Mouse (Mus musculus): Measurements from ENCODE around the gene Cpne2.

Cpne2 gene

GRCm38 (mm10) chr8:94575148-94575547 lies 42.4 kb downstream of the Cpne2 start:
- no peak for DNase-seq (ENCODE audit: extremely low read depth, low read depth)

- DNase-seq (ENCODE audit: extremely low read depth, low read depth) = no peak
Observed at GRCm38 (mm10) chr8:94581820-94582483, 49.2 kb downstream of the Cpne2 start.

DNA sequence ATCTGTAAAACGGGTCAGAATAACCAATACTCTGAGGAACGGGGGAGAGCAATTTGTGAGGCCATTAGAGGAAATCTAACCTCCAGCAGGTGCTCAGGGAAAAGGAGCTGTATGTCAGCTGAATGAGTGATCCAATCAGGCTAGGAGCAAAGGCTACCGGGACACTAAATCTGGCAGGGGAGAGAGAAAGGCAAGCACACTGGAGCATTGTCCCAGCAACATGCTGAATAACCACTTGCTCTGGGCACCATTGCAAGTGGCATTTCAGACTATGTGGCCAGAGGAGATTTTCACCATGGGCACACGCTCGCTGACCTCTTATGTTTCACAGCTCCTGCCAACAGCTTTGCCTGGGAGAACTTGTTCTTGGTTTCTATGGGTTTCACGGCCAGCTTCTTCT lies 49.8 kb downstream of the Cpne2 start:
- no peak for DNase-seq (ENCODE audit: extremely low read depth, low read depth)

DNA sequence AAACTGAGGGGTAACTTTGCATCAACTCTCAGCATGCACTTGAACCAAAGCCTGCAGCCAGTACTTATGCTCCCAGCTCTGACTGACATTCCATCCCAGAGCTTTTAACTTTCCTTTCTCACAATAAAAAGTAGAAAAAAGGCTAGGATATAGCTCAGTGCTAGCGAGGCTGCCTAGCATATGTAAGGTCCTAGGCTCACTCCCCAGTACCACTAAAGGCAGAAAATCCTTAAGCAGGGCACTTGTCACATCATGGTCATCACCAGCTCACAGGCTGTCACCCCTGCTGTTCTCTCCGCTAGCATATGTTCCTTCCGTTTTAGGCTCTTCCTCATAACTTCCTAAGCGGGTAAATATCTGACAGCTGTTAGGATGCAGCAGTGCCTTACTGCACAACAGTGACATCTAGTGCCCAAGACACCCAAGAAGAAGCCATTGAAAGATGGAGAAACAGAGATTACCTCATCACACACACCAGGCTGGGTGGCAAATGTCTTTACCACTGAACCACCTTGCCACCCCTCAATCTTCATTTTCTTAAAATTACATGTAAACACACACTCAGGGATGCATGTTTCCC lies 51.5 kb downstream of the Cpne2 start:
- no peak for DNase-seq (ENCODE audit: extremely low read depth, low read depth)

DNA sequence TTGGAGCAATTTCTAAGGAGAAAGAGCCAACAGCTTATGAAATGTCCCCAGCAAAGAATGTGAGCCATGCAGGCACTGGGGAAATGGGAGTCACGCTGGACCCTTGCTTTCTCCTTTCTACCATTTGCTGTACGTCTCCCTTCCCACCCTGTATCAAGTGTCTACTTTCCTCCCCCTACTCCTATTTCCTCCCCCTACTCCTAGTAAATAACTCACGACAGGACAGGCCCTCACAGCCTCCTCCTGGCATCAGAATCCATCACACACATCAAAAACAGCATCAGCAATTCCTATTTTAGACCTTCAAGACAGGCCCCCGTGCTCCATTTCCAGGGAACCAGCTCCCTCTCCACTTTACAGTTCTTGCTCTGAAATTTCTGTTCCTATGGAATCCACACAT lies 58.9 kb downstream of the Cpne2 start:
- no peak for DNase-seq (ENCODE audit: extremely low read depth, low read depth)

- no peak for DNase-seq (ENCODE audit: extremely low read depth, low read depth)
Observed at GRCm38 (mm10) chr8:94594211-94594610, 61.4 kb downstream of the Cpne2 start.

DNA sequence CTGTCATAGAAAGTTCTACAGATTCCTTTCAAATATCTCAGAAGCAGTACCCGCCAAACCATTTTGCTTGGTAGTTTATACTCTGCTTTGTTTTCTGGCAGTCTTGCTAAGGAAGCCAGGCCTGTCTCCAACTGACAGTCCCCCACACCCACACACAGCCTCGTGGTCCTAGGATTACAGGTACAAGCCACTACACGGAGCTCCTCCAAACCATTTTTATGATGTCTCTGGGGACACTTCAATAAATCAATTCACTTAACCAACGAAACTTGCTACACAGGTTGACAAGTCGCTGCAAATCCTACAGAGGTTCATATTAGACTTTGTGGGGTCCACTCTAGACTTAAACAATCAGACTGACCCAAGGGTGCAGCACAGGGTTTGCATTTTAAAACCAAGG lies 67.7 kb downstream of the Cpne2 start:
- no peak for DNase-seq (ENCODE audit: extremely low read depth, low read depth)

- DNase-seq (ENCODE audit: extremely low read depth, low read depth) = no peak
Observed at GRCm38 (mm10) chr8:94601034-94601606, 68.3 kb downstream of the Cpne2 start.

DNA sequence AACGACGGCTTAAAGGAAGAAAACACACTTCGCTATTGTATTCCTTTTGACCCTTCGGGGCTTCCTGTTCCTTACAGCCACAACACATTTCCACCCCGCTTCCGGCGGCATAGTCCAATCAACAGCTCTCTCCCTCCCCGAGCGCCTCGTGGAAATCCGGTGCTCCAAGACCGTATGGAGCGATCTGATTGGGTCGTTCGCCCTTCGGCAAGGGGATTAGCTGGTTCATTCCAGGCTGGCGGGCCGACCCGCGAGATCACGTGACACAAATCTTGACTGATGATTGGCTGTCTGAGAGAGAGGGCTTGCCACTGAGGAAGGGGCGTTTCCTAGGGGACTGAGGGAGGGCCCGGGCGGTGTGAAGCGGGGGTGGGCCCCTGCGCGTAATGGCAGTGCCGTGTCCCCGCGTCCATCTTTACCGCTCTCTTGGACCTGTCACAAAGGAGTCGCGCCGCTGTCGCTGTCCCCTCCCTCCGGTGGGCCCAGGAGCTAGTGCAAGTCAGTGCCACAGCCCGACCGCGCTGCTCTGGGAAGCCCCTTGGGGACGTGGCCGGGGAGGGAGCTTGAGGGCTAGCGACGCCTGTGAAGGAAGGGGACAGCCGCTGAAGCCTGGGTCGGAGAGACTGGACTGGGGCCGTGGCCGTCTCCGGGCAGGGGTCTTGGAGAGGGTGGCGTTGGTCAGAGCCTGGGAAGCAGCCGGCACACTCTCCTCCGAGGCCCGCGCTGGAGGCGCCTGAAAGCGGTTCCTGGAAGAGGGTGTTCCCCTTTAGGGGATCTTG lies 69.0 kb downstream of the Cpne2 start, which contains the start of the genes Rspry1 and Fam192a:
Gene Rspry1, plus strand, starts transcription at position 331 of the 779 bp plus-strand sequence.
Gene Fam192a, minus strand, starts transcription at position 391 of the 779 bp plus-strand sequence.
- peak; percentile 99 for DNase-seq (ENCODE audit: extremely low read depth, low read depth)

GRCm38 (mm10) chr8:94602471-94603131 lies 69.8 kb downstream of the Cpne2 start:
- DNase-seq (ENCODE audit: extremely low read depth, low read depth) = peak; percentile 43

GRCm38 (mm10) chr8:94604030-94604429 lies 71.2 kb downstream of the Cpne2 start:
- no peak for DNase-seq (ENCODE audit: extremely low read depth, low read depth)

GRCm38 (mm10) chr8:94607064-94607463 lies 74.3 kb downstream of the Cpne2 start:
- no peak for DNase-seq (ENCODE audit: extremely low read depth, low read depth)

Data from MEL-GATA-1-ER (cell line).